Mouse (Mus musculus) heart, postnatal 0 days (tissue): ENCODE data around the gene Tulp4.

Experiments
- CTCF ChIP-seq: IDR thresholded peaks from 2 replicates; pipeline ENCODE4 v1.5.1; 2016; ENCODE audit warnings: antibody characterized with exemption, control low read depth, low read depth
- EP300 ChIP-seq: IDR thresholded peaks from 2 replicates; pipeline ENCODE4 v1.6.1; 2016; ENCODE audit warnings: antibody characterized with exemption, low read depth

DNA sequence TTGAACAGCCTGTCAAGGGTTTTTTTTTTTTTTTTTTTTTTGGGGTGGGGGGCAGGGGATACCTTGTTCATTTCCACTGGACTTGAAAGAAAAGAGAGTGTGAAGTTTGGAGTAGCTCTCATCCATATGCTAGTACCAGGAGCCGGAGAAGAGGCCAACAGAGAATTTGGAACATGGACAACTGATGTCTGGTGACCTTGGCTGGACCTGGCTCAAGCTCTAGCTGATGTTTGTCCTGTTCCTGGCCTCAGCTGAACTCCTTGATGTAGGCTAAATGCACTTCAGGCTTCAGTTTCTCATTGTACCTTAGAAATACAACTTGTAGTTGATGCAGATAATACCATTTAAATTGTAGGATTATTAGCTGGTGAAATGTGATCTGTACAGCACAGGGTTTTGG, 56.5 kb downstream of the Tulp4 start:
- TF ChIP-seq EP300 (no peak), CTCF (no peak)
